Mouse (Mus musculus) embryo, embryonic 9.5 days (tissue): ENCODE results near the gene Atp6v1e1.

Experiments used
- DNase-seq: peaks from one replicate; pipeline ENCODE4 v3.0.0-alpha.2; 2017; ENCODE audit errors: extremely low spot score

Gene Atp6v1e1

GRCm38 (mm10) chr6:120771366-120771765 lies 51.2 kb downstream of the Atp6v1e1 start:
- no peak for DNase-seq

- no peak for DNase-seq
Observed at GRCm38 (mm10) chr6:120769972-120770371, 52.6 kb downstream of the Atp6v1e1 start.

GRCm38 (mm10) chr6:120761151-120761550 lies 61.4 kb downstream of the Atp6v1e1 start:
- DNase-seq, result no peak

- no peak for DNase-seq
Observed at GRCm38 (mm10) chr6:120746416-120746815, 76.2 kb downstream of the Atp6v1e1 start.
